Mouse (Mus musculus) left cerebral cortex, adult 2 months (tissue): ENCODE data around the gene Fam102a. TPM values are rescaled to one million over a fixed set of nuclear protein-coding genes. Genes with fewer than 3 reads are reported as not detected.
A peak's percentile ranks its signal among the peaks of the same experiment; 100 is the strongest.

Source experiments
- DNase-seq, 2 experiments: peaks; one replicate each; pipeline ENCODE4 v3.0.0; 2021 to 2022; ENCODE audit warnings: low spot score in 2 of 2, mixed read lengths in 1 of 2; ENCODE audit errors: extremely low spot score in 1 of 2
- H3K27ac ChIP-seq: fragments of 200-600 bp; 2 replicates; pipeline ENCODE4 v1.8.1; 2022
- H3K4me3 ChIP-seq: fragments of 200-600 bp; 2 replicates; pipeline ENCODE4 v1.8.1; 2022
- CTCF ChIP-seq: fragments of 200-600 bp; IDR thresholded peaks from 2 replicates; pipeline ENCODE4 v1.8.1; 2022; ENCODE audit warnings: antibody characterized with exemption, mild to moderate bottlenecking, moderate library complexity
- intact Hi-C: fragments of 180-260 bp; cut with DNase I; formaldehyde crosslinking; loops from one replicate; pipeline ENCODE4 v1.15.1; 2025
- total RNA-seq, 2 experiments: library from RNA; stranded (reverse); gene quantifications; 2 replicates each; pipeline ENCODE4 v1.2.3; 2021

Fam102a gene
- total RNA-seq, 2 experiments from 2014 or later, result 61.1 to 64.8 TPM

DNA sequence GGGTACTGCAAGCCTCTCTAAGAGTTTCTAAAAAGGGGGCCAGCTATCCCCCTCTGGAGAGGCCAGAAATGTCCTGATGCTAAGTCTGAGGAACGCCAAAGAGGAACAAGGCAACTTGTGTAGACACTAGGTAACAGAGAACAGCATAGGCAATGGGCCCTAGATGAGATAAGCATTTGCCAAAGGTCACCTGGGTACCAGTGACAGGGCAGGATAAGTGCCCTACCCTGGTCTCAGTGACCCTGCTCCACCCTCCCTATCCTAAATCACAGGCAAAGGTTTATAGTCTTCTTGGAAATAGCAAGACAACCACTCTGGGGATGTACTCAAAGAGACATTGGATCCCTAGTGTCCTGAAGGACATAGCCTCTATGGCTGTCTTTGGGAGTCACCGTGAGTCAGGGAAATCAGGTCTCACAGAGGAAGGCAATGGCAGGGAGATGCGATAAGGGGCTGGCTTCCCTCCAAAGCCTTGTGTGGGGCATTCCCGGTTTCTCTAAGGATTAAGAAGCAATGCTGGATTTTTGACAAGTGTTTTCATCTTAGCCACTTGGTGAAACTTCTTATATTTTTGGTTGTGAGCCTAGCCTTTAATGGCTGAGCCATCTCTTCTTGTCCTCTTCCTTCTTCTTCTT lies 17.8 kb upstream of the Fam102a start:
- intact Hi-C loops, result no loop called here
- Histone ChIP-seq H3K4me3 (no peak overlapping the region), H3K27ac (no peak overlapping the region)
- no peak for TF ChIP-seq CTCF
- DNase-seq, result no peak

DNA sequence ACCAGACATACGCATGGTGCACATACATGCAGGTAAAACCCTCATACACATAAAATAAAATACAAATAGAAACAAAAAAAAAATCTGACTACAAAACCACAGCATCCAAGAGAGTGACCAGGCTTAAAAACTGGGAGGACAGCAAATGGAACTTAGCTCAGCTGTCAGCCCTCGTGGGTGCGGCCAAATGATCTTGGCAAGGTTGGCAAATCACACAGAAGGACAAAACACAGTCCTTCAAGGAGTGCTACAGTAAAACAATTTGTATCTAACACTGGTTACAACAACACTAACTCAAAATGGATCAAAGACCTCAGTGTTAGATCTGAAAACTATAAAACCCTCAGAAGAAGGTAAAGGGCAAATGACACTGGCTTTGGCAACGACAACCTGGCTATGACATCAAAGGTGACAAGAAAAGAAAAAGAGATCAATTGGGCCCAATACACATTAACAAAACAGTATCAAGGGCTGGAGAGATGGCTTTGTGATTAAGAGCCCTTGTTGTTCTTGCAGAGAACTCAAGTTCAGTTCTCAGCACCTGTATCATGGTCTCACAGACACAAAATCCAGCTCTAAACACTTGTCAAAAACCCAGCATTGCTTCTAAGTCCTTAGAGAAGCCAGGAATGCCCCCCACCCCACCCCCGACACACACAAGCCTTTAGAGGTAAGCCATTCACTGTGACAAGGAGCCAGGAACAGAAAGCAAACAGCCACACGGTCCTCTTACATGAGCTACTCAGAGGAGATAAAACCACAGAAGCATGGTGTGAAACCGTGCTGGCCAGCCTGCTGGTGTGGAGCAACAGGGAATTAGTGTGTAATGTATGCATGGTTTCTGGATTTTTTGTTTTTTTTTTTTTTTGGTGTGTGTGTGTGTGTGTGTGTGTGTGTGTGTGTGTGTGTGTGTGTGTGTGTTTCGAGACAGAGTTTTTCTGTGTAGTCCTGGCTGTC lies 14.8 kb upstream of the Fam102a start:
- intact Hi-C loops, result no loop called here
- DNase-seq, result no peak
- Histone ChIP-seq H3K27ac (no peak overlapping the region), H3K4me3 (no peak overlapping the region)
- TF ChIP-seq CTCF, result no peak

DNA sequence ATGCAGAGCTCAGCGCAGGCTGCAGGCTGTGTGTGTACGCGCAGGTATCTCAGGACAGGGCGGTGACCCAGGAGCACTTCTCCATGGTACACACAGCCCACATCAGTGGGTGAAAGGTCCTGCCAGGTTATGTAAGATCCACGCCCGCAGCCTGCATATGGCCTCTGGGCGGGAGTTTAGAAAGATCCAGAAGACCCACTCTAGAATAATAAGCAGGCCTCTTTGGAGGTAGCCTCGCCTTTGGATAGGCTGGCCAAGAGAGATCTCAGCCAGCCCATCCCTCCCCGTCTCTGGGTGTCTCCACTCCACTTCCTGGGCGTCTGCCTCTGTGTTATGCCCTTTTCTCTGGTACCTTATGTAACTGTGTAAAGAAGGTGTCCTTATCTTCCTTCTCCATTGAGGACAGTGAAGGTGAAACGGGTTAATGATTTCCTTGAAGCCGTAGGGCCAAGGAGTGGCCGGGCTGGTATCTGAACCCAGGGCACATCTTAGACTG lies 10.5 kb upstream of the Fam102a start:
- Histone ChIP-seq H3K27ac (no peak overlapping the region), H3K4me3 (no peak overlapping the region)
- intact Hi-C loops, result no loop called here
- no peak for DNase-seq
- TF ChIP-seq CTCF, result no peak

DNA sequence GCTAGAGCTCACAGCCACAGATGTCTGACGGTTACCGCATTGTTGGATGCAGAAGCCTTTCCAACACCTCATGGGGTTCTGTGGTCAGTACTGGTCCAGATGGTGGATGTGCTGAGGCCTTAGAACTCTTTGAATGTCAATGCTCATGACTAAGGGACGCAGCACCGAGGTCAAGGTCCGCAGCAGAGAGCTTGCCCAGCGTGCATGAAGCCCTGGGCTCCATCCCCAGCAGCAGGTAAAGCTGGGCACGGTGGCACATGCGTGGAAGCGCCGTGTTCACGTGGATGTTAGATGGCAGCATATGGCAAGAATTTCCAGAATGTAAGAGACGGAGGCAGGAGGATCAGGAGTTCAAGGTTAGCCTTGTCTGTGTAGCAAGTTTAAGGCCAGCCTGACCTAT lies 9.3 kb upstream of the Fam102a start:
- DNase-seq, result no peak
- no peak overlapping the region for H3K27ac ChIP-seq
- intact Hi-C loops, result no loop called here
- no peak for TF ChIP-seq CTCF
- H3K4me3 ChIP-seq, result no peak overlapping the region

DNA sequence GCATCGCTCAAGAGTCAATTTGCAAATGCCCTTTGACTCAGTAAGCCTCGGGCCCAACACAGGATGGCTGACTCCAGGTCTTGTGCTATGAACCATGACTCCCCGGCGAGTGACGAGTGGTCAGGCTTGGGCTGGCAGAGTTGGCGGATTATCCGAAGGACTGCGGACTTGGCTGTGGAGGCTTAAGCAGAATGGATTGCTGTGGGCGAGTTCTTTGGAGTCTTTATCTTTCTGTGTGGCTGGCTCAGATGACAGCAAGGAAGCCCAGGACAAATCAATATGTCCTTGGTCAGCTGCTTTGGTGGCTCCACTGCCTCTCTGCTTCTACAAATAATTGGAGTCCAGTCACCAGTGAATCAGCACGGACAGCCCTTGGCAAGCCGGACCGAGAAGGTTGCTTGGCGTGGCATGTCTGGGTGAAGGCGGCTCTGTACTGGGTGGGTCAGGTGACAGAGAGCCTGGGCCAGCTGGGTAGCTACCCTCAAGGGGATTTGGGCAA lies 7.6 kb upstream of the Fam102a start:
- TF ChIP-seq CTCF, result no peak
- H3K27ac ChIP-seq, result no peak overlapping the region
- no peak overlapping the region for H3K4me3 ChIP-seq
- no peak for DNase-seq
- intact Hi-C loops, result no loop called here

DNA sequence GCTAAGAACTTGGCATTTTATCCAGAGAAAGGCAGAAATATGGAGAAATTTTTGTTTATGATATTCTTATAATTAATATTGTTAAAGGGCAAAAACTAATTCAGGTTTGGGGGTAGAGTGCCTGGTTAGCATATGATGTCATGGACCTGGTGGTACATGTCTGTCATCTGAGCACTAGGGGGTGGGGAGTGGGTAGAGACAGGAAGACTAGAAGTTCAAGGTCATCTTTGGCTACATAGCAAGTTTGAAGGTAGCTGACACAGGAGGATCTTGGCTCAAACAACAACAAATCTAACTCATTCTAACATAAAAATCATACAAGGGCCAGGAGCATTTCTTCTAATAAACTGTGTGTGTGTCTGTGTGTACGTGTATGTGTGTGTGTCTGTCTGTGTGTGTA lies 6.8 kb upstream of the Fam102a start:
- Histone ChIP-seq H3K27ac (no peak overlapping the region), H3K4me3 (no peak overlapping the region)
- DNase-seq, result no peak
- TF ChIP-seq CTCF, result no peak
- intact Hi-C loops, result no loop called here

DNA sequence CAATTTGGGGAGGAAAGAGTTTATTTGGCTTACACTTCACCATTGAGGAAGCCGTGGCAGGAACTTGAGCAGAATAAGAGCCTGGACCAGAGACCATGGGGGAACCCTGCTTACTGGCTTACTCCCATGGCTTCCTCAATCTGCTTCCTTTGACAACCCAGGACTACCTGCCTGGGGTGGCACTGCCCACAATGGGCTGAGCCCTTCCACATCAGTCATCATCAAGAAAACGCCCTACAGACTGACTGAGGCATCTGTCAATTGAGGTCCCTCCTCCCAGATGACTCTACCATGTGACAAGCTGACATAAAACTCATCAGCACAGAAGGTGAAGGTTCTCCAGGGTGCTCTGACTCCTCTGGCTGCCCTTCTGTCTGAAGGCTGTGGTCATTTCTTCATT lies 4.7 kb upstream of the Fam102a start:
- intact Hi-C loops, result no loop called here
- H3K4me3 ChIP-seq, result no peak overlapping the region
- no peak for TF ChIP-seq CTCF
- no peak for DNase-seq
- no peak overlapping the region for H3K27ac ChIP-seq

DNA sequence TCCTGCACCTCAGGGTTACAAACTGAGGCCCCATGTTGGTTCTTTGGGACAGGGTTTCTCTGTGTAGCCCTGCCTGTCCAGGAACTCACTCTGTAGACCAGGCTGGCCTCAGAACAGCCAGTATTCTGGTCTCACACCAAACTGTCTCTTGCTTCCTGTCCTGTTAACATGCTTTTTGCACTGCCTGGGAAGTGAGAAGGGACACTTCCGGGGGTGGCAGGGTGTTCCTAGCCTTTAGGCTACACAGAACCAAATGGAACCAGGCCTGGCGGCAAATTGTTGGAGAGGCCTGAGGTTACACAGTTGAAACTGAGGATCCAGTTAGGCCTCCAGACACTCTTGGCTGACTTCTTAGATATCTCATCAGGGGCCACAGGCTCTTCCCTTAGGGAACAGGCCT lies 2.0 kb upstream of the Fam102a start:
- DNase-seq, result no peak
- H3K27ac ChIP-seq, result no peak overlapping the region
- H3K4me3 ChIP-seq, result no peak overlapping the region
- TF ChIP-seq CTCF, result no peak
- intact Hi-C loops, result no loop called here

DNA sequence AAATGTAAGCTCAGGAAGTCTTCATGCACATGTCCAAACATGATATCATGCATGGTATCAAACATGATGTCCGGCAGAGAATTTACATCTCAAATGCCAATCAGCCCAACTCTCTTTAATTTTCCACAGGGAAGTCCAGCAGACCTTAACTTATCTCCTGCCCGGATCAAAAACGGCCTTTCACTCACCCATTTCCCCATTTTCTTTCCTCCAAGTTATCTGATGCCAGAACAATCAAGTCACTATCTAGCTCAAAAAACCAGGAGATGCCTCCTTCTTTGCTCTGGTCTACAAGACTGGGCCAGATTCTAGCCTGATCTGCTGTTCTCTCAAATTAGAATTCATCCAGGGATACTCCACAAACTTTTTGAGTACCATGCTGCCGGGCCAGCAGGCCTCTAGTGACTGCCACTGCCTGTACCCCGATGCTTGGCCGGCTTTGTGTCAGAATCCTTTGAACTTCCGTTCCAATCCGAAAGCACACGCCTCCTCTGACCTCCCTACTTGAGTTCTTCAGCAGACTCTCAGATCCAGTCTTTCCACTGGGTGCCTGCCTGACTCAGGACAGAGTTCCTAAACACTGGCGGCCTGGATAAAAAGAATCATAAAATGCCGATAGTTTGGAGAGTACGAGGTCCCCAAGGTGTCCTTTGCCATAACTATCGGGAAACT lies 935 bp upstream of the Fam102a start:
- Histone ChIP-seq H3K4me3 (peak overlapping the region; percentile 94), H3K27ac (peak overlapping the region; percentile 88)
- intact Hi-C loops, result loop anchor here (2.0 kb wide), 1 partner anchor 47 kb away; no protein-coding TSS in a partner anchor
- TF ChIP-seq CTCF, result no peak
- DNase-seq, result no peak

DNA sequence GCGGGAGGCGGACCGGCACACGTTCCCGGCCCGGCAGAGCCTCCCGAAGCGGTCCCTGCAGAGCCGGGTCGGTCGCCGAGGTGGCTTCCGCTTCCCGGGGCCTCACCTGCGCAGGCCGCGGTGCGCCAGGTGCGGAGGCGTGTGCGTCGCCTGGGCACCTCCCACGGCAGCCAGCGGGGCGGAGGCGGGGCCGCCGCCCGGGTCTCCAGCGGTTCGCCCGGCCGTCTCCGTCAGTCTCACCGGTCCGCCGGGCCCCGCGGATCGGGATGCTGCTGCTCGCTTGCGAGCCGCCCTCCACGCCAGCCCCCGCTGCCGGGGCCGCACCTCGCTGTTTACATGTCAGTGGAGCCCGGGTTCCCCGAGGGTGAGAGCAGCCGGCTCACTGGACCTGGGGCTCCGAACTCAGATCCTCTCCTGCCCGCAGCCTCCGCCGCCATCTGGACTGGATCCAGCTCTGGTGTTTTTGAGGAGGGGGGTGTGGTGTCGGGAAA lies 414 bp downstream of the Fam102a start:
- no peak for TF ChIP-seq CTCF
- DNase-seq, result peak; percentile 61 to 63
- H3K4me3 ChIP-seq, result peak overlapping the region; percentile 94
- intact Hi-C loops, result loop anchor here (1.0 to 2.0 kb wide), 2 partner anchors 31 to 49 kb away; no protein-coding TSS in a partner anchor
- peak overlapping the region; percentile 97 for H3K27ac ChIP-seq

DNA sequence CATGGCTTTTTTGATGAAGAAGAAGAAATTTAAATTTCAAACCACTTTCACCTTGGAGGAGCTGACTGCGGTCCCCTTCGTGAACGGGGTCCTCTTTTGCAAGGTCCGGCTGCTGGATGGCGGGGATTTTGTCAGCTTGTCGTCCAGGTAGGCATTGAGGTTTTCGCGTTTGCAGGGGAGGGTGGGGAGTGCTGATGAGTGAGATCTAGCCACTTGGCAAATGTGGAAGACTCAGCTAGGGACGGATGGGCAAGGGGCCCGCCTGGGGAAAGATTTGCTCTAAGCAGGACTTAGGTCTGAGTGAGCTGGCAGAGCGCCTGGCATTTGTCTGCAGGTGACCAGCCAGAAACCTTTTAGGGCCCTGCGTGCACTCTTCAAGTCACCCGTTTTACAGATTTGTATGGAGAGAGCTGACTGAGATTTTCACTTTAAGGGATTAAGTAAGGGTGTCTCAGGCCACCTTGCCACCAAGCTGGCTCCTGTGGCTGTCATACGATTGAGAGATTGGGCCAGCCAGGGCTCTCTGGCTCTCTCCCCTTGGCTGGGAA lies 1.0 kb downstream of the Fam102a start:
- intact Hi-C loops, result no loop called here
- TF ChIP-seq CTCF, result no peak
- DNase-seq, result peak in 1 of 2 experiments; percentile 26
- Histone ChIP-seq H3K27ac (peak overlapping the region; percentile 97), H3K4me3 (peak overlapping the region; percentile 94)
